ENCODE assay signal across 15 mouse cellular contexts in genomic region chr13:101736521-101737387, GRCm38 (mm10). TPM values are rescaled to one million over a fixed set of nuclear protein-coding genes. Genes with fewer than 3 reads are reported as not detected.
A peak's percentile ranks its signal among the peaks of the same experiment; 100 is the strongest.
DNase-seq lines count a peak whose midpoint lies in the region; ATAC-seq and TF ChIP-seq lines count a peak whose summit lies in the region.
"Had no signal": no experiment of that assay in that cellular context is flagged by ENCODE, and none has a peak within 500 bp of the region (broad histone marks: within the 10 kb centered on the region; RNA-seq: fewer than 3 reads in every experiment).

No protein-coding gene starts in this region.

- H3K27me3 ChIP-seq in heart, postnatal 0 days (ENCODE audit: control insufficient read depth, insufficient read depth, low read length): no peaks in the 10 kb centered on the region
- no peaks in the 10 kb centered on the region for H3K27me3 ChIP-seq in testis, adult 2 months (ENCODE audit: control insufficient read depth, insufficient read depth, low read length)
- no peaks in the 10 kb centered on the region for H3K27me3 ChIP-seq in liver, embryonic 15.5 days
- H3K27me3 ChIP-seq: hindbrain, embryonic 13.5 days had no signal

- ATAC-seq in heart, postnatal 0 days (ENCODE audit: insufficient read depth, low read depth): no peak
- ATAC-seq in liver, embryonic 15.5 days (ENCODE audit: insufficient read depth): no peak

- no peaks in the 10 kb centered on the region for H3K9me3 ChIP-seq in heart, postnatal 0 days (replicated peaks; ENCODE audit: control insufficient read depth, low read length)
- no peaks in the 10 kb centered on the region for H3K9me3 ChIP-seq in liver, embryonic 15.5 days (replicated peaks)
- H3K9me3 ChIP-seq: forebrain, embryonic 10.5 days; hindbrain, embryonic 13.5 days had no signal

- no peak overlapping the region for H3K9ac ChIP-seq in heart, postnatal 0 days (replicated peaks; ENCODE audit: low read depth, low read length)
- no peak overlapping the region for H3K9ac ChIP-seq in liver, embryonic 15.5 days
- H3K9ac ChIP-seq: hindbrain, embryonic 13.5 days had no signal

- WGBS in heart, postnatal 0 days: 63% methylated on average over 16 of the region's 16 CpGs
- WGBS in liver, embryonic 15.5 days (ENCODE audit: insufficient replicate concordance): 37% methylated on average over 16 of the region's 16 CpGs

- peaks cover 28% of the 10 kb centered on the region for H3K4me1 ChIP-seq in heart, postnatal 0 days (ENCODE audit: control insufficient read depth, insufficient read depth)
- no peaks in the 10 kb centered on the region for H3K4me1 ChIP-seq in testis, adult 2 months (ENCODE audit: control insufficient read depth, insufficient read depth, low read length)
- H3K4me1 ChIP-seq in liver, embryonic 15.5 days (replicated peaks): peaks cover 56% of the 10 kb centered on the region

- peak overlapping the region; percentile 22; the same call in 1 of the 2 replicates for H3K4me2 ChIP-seq in heart, postnatal 0 days (ENCODE audit: low read depth, low read length)
- H3K4me2 ChIP-seq in liver, embryonic 15.5 days: peak overlapping the region; percentile 33; the same call in 1 of the 2 replicates
- H3K4me2 ChIP-seq: hindbrain, embryonic 13.5 days had no signal

- peak overlapping the region; percentile 32; the same call in 1 of the 2 replicates for H3K27ac ChIP-seq in heart, postnatal 0 days (ENCODE audit: low read depth)
- 0 out of 2 replicates have a peak overlapping the region, but pooled peaks have one; percentile 23 for H3K27ac ChIP-seq in testis, adult 2 months (ENCODE audit: control insufficient read depth, insufficient read depth, low read depth, low read length)
- no peak overlapping the region for H3K27ac ChIP-seq in liver, embryonic 15.5 days (replicated peaks)
- H3K27ac ChIP-seq: forebrain, embryonic 10.5 days; hindbrain, embryonic 13.5 days had no signal

- no peak for TF ChIP-seq CTCF in heart, postnatal 0 days (IDR thresholded peaks at IDR 0.05; ENCODE audit: low read depth)
- no peak for TF ChIP-seq CTCF in testis, adult 2 months (IDR thresholded peaks at IDR 0.05; ENCODE audit: control insufficient read depth, insufficient read depth, insufficient replicate concordance, low read depth, low read length)

- TF ChIP-seq EP300 in heart, postnatal 0 days (IDR thresholded peaks at IDR 0.05; ENCODE audit: low read depth): no peak

- H3K4me3 ChIP-seq in heart, postnatal 0 days (ENCODE audit: low read depth, low read length): no peak overlapping the region
- no peak overlapping the region for H3K4me3 ChIP-seq in testis, adult 2 months (ENCODE audit: control insufficient read depth, low read depth, low read length)
- no peak overlapping the region for H3K4me3 ChIP-seq in liver, embryonic 15.5 days (replicated peaks)
- H3K4me3 ChIP-seq: forebrain, embryonic 10.5 days; hindbrain, embryonic 13.5 days had no signal

- intact Hi-C loops in heart, postnatal 25 days (cut with DNase I): loop anchor here (10.0 kb wide), 1 partner anchor 578 kb away; no protein-coding TSS in a partner anchor

- DNase-seq in heart, postnatal 0 days (ENCODE audit: low spot score): no peak
- DNase-seq in heart, postnatal 25 days (ENCODE audit: low spot score): no peak
- DNase-seq in testis, postnatal 14 days (ENCODE audit: low spot score): no peak
- no peak for DNase-seq in left cerebral cortex, adult 11 months (ENCODE audit: low spot score)
- no peak for DNase-seq in MN1 (ENCODE audit: low spot score)
- no peak for DNase-seq in right cerebral cortex, adult 2 months (ENCODE audit: low spot score in 2 of 2)
- DNase-seq: embryo, embryonic 11 days; gastrocnemius, postnatal 36 days; kidney, postnatal 4 days; left cerebral cortex, postnatal 4 days; midbrain, embryonic 14.5 days had no signal

- H3K36me3 ChIP-seq in heart, postnatal 0 days (replicated peaks; ENCODE audit: control insufficient read depth, insufficient read depth, low read length): no peaks in the 10 kb centered on the region
- no peaks in the 10 kb centered on the region for H3K36me3 ChIP-seq in testis, adult 2 months (ENCODE audit: control insufficient read depth, insufficient read depth, low read length)
- H3K36me3 ChIP-seq in liver, embryonic 15.5 days (replicated peaks): no peaks in the 10 kb centered on the region
- H3K36me3 ChIP-seq: forebrain, embryonic 10.5 days; hindbrain, embryonic 13.5 days had no signal

- no peak for TF ChIP-seq POLR2A in testis, adult 2 months (IDR thresholded peaks at IDR 0.05; ENCODE audit: control insufficient read depth, low read depth, low read length)

RNA-seq across cellular contexts. Expression of gene Pik3r1, which starts 31.3 kb away (rescaled TPM):
- total RNA-seq in heart, postnatal 0 days (2014; rRNA removed; ENCODE audit: low replicate concordance): 31.6 and 33.8 TPM in 2 replicates
- polyA plus RNA-seq in heart, postnatal 0 days (2015; fragmentation: Nextera tagmentation; extraction: Ambion mirVana): 13.6 and 16.3 TPM in 2 replicates
- total RNA-seq in heart, postnatal 25 days (2021): 100 to 1,000 TPM in 1 of 2 experiments, 10 to 100 TPM in 1; 93.6 to 111 TPM
- 1.9 and 3.0 TPM in 2 replicates for polyA plus RNA-seq in testis, adult 2 months (2012; rRNA removed)
- 20.3 and 22.6 TPM in 2 replicates for polyA plus RNA-seq in liver, embryonic 15.5 days (2015; fragmentation: Nextera tagmentation; extraction: Ambion mirVana)
